Mouse (Mus musculus) midbrain, embryonic 14.5 days (tissue): ENCODE measurements around the gene Immp2l. TPM values are rescaled to one million over a fixed set of nuclear protein-coding genes. Genes with fewer than 3 reads are reported as not detected.
"Not testable (repeated sequence)": the region's sequence is repeated elsewhere in the genome, so short reads cannot be mapped to it uniquely, and the experiment has no call there.

Source experiments
- ATAC-seq: fragments of 200-750 bp; cut with Nextera tagmentation; 2 replicates; pipeline ENCODE4 v1.8.0; 2017; ENCODE audit warnings: moderate number of reproducible peaks, moderate library complexity; ENCODE audit not compliant: low FRiP score, low TSS enrichment
- DNase-seq: peaks from one replicate; pipeline ENCODE4 v3.0.0-alpha.2; 2015
- H3K27ac ChIP-seq: fragments of 300-500 bp; sonication (generic); replicated peaks from 2 replicates; pipeline ENCODE4 v1.5.1; 2014; ENCODE audit warnings: mild to moderate bottlenecking, low read depth, low read length, moderate library complexity
- H3K27me3 ChIP-seq: fragments of 300-500 bp; sonication (generic); 2 replicates; pipeline ENCODE4 v1.6.1; 2014; ENCODE audit warnings: low read length, control low read depth, mixed read lengths; ENCODE audit not compliant: control insufficient read depth, insufficient read depth
- H3K36me3 ChIP-seq: fragments of 300-500 bp; sonication (generic); 2 replicates; pipeline ENCODE4 v1.6.1; 2014; ENCODE audit warnings: low read length, control low read depth; ENCODE audit not compliant: control insufficient read depth, insufficient read depth
- H3K4me1 ChIP-seq: fragments of 300-500 bp; sonication (generic); 2 replicates; pipeline ENCODE4 v1.6.1; 2014; ENCODE audit warnings: mild to moderate bottlenecking, antibody characterized with exemption, low read length, control low read depth; ENCODE audit not compliant: control insufficient read depth, insufficient read depth
- H3K4me2 ChIP-seq: fragments of 300-500 bp; sonication (generic); 2 replicates; pipeline ENCODE4 v1.6.1; 2014; ENCODE audit warnings: mild to moderate bottlenecking, low read length, moderate library complexity
- H3K4me3 ChIP-seq: fragments of 300-500 bp; sonication (generic); replicated peaks from 2 replicates; pipeline ENCODE4 v1.5.1; 2014; ENCODE audit warnings: low read depth, low read length
- H3K9ac ChIP-seq: fragments of 300-500 bp; sonication (generic); replicated peaks from 2 replicates; pipeline ENCODE4 v1.6.1; 2014; ENCODE audit warnings: mild to moderate bottlenecking, low read length, moderate library complexity
- H3K9me3 ChIP-seq: fragments of 300-500 bp; sonication (generic); 2 replicates; pipeline ENCODE4 v1.6.1; 2016; ENCODE audit warnings: low read length, control low read depth, mixed read lengths; ENCODE audit not compliant: control insufficient read depth
- WGBS: fragments of 180-500 bp; shearing (Covaris S2); extraction: QIAGEN DNeasy Blood & Tissue Kit; methylation state at CpG from one replicate; pipeline ENCODE4 v1.1.7; 2014; 5-methylcytosine and 5-hydroxymethylcytosine counted together
- polyA plus RNA-seq: library from polyadenylated mRNA; unstranded; fragments of >200 nt; fragmentation: Nextera tagmentation; extraction: Ambion mirVana; gene quantifications from 2 replicates; pipeline ENCODE4 v1.2.1, GENCODE M21; 2014

The Immp2l gene
- polyA plus RNA-seq, 1 experiment from 2014 or later: 5.5 TPM

GRCm38 (mm10) chr12:41842694-41843329, 818.9 kb downstream of the Immp2l start:
- H3K9ac ChIP-seq: no peak overlapping the region
- H3K9me3 ChIP-seq: no peaks in the 10 kb centered on the region
- WGBS: 58% methylated on average over 6 of the region's 6 CpGs
- ATAC-seq (peak; percentile 28; the same call in 1 of the 2 replicates), DNase-seq (peak; percentile 43)
- H3K4me1 ChIP-seq: 0 out of 2 replicates have a peak, but pooled peaks cover 3% of the 10 kb centered on the region
- no peak overlapping the region for H3K4me3 ChIP-seq
- no peak overlapping the region for H3K4me2 ChIP-seq
- no peaks in the 10 kb centered on the region for H3K36me3 ChIP-seq
- H3K27ac ChIP-seq: no peak overlapping the region
- H3K27me3 ChIP-seq: no peaks in the 10 kb centered on the region

- no peak for ATAC-seq
- Histone ChIP-seq H3K4me1 (no peaks in the 10 kb centered on the region), H3K4me2 (no peak overlapping the region), H3K4me3 (no peak overlapping the region), H3K27me3 (no peaks in the 10 kb centered on the region), H3K9me3 (no peaks in the 10 kb centered on the region), H3K36me3 (no peaks in the 10 kb centered on the region), H3K27ac (no peak overlapping the region), H3K9ac (no peak overlapping the region)
- no peak for DNase-seq
- WGBS: 95% methylated on average over 7 of the region's 7 CpGs
Measured at GRCm38 (mm10) chr12:41851896-41852470, 828.1 kb downstream of the Immp2l start.

GRCm38 (mm10) chr12:41859652-41860051, 835.8 kb downstream of the Immp2l start:
- not testable (repeated sequence) for H3K27me3 ChIP-seq, ATAC-seq, H3K4me1 ChIP-seq, H3K27ac ChIP-seq, H3K4me2 ChIP-seq, H3K36me3 ChIP-seq, H3K4me3 ChIP-seq, H3K9me3 ChIP-seq, H3K9ac ChIP-seq, DNase-seq
- WGBS: 41% methylated on average over 5 of the region's 5 CpGs

- ATAC-seq (peak; percentile 50; the same call in 1 of the 2 replicates), DNase-seq (no peak)
- 0 out of 2 replicates have a peak, but pooled peaks cover 6% of the 10 kb centered on the region for H3K9me3 ChIP-seq
- no peaks in the 10 kb centered on the region for H3K27me3 ChIP-seq
- H3K27ac ChIP-seq: no peak overlapping the region
- H3K9ac ChIP-seq: no peak overlapping the region
- 89% methylated on average over 2 of the region's 2 CpGs for WGBS
- no peaks in the 10 kb centered on the region for H3K36me3 ChIP-seq
- no peak overlapping the region for H3K4me3 ChIP-seq
- H3K4me2 ChIP-seq: no peak overlapping the region
- H3K4me1 ChIP-seq: no peaks in the 10 kb centered on the region
Measured at GRCm38 (mm10) chr12:41868317-41868716, 844.4 kb downstream of the Immp2l start.

- 82% methylated on average over 2 of the region's 2 CpGs for WGBS
- Histone ChIP-seq H3K4me3 (no peak overlapping the region), H3K27ac (no peak overlapping the region), H3K9me3 (no peaks in the 10 kb centered on the region), H3K36me3 (no peaks in the 10 kb centered on the region), H3K4me2 (no peak overlapping the region), H3K27me3 (no peaks in the 10 kb centered on the region), H3K4me1 (no peaks in the 10 kb centered on the region), H3K9ac (no peak overlapping the region)
- no peak for ATAC-seq
- DNase-seq: no peak
Measured at GRCm38 (mm10) chr12:41874015-41874414, 850.1 kb downstream of the Immp2l start.

GRCm38 (mm10) chr12:41877292-41877959, 853.5 kb downstream of the Immp2l start:
- Histone ChIP-seq H3K4me2 (no peak overlapping the region), H3K9me3 (no peaks in the 10 kb centered on the region), H3K36me3 (no peaks in the 10 kb centered on the region), H3K4me3 (no peak overlapping the region), H3K27me3 (no peaks in the 10 kb centered on the region), H3K27ac (no peak overlapping the region), H3K9ac (no peak overlapping the region), H3K4me1 (no peaks in the 10 kb centered on the region)
- ATAC-seq (no peak), DNase-seq (peak; percentile 28)
- WGBS: 48% methylated on average over 5 of the region's 5 CpGs

GRCm38 (mm10) chr12:41878493-41878892, 854.6 kb downstream of the Immp2l start:
- DNase-seq (no peak), ATAC-seq (no peak)
- Histone ChIP-seq H3K4me2 (no peak overlapping the region), H3K36me3 (no peaks in the 10 kb centered on the region), H3K4me3 (no peak overlapping the region), H3K27me3 (no peaks in the 10 kb centered on the region), H3K4me1 (no peaks in the 10 kb centered on the region), H3K9me3 (no peaks in the 10 kb centered on the region), H3K9ac (no peak overlapping the region), H3K27ac (no peak overlapping the region)
- WGBS: 73% methylated on average over 3 of the region's 3 CpGs

GRCm38 (mm10) chr12:41878972-41879371, 855.1 kb downstream of the Immp2l start:
- ATAC-seq: no peak
- WGBS: 84% methylated on average over 1 of the region's 1 CpGs
- no peak overlapping the region for H3K27ac ChIP-seq
- H3K9ac ChIP-seq: no peak overlapping the region
- no peak overlapping the region for H3K4me2 ChIP-seq
- no peaks in the 10 kb centered on the region for H3K4me1 ChIP-seq
- H3K4me3 ChIP-seq: no peak overlapping the region
- H3K9me3 ChIP-seq: no peaks in the 10 kb centered on the region
- H3K36me3 ChIP-seq: no peaks in the 10 kb centered on the region
- DNase-seq: no peak
- H3K27me3 ChIP-seq: no peaks in the 10 kb centered on the region

GRCm38 (mm10) chr12:41879412-41879811, 855.5 kb downstream of the Immp2l start:
- ATAC-seq: no peak
- Histone ChIP-seq H3K9ac (no peak overlapping the region), H3K27me3 (no peaks in the 10 kb centered on the region), H3K36me3 (no peaks in the 10 kb centered on the region), H3K4me2 (no peak overlapping the region), H3K9me3 (no peaks in the 10 kb centered on the region), H3K4me1 (no peaks in the 10 kb centered on the region), H3K4me3 (no peak overlapping the region), H3K27ac (no peak overlapping the region)
- DNase-seq: no peak
- 79% methylated on average over 1 of the region's 1 CpGs for WGBS
